Mouse (Mus musculus) telencephalon, adult 2 months (tissue): ENCODE results near the gene Plpp1.
A peak's percentile ranks its signal among the peaks of the same experiment; 100 is the strongest.

ENCODE experiments used
- DNase-seq: peaks from one replicate; pipeline ENCODE4 v3.0.0-alpha.2; 2011; ENCODE audit warnings: low read depth, low spot score

Plpp1 gene

DNA sequence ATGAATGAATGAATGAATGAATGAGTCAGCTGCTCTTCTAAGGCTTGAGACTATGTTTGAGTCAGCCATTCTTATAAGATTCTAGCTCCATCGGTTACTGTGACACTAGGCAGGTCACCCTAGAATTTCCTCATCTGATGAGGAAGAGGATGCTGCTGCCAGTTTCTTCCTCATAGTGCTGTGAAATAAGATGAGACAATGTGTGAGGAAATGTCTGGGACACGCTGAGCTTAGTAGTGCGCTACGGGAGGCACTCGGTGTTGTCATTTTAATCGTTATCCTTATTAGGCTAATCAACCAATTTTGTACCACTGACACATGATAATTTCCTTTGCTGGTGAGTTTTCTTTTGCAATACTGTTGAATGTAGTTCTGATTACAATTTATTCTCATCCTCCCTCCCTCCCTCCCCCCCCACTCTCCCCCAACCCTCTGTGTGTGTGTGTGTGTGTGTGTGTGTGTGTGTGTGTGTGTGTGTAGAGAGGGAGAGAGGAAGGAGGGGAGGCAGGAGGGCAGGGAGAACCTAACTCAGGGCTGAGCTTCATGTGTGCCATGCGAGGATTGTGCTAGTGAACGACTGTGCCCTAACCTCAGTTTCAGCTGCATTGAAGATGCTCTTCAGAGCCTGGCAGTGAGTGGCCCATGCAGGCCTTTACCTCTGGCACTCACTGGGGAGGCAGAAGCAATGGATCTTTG lies 11.3 kb downstream of the Plpp1 start:
- no peak for DNase-seq

DNA sequence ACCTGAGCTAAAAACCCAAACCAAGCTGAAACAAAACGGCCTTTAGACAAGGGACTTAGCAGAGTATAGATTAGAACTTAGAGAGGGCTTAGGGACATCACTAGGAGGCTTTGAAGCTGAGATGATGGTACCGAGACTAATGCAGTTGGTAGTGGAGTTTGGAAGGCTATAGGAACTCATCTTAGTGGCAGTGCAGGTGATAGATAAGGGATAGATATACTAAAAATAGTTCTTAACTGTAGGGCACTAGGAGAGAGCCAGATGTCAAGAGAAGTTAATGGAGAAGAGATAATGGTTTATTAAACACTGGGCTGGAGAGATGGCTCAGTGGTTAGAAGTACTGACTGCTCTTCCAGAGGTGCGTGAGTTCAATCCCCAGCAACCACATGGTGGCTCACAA lies 15.4 kb downstream of the Plpp1 start:
- DNase-seq = no peak

DNA sequence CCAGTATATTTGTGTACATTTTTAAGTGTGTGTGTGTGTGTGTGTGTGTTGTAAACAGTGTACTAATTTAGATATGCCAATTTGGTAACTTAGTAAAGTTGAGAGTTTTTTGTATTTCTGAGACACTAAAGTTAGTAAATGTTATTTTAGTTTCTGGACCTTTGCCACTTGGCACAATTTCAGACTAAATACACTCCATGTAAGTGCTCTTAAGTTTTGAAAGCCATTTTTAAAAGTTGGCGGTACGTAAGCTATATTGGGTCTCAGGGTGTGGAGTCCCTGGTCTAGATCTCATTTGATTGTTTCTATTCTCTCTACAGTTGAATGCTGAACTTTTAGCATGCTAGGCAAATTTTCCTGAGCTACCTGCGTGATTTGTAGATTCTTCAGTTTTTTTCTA lies 17.5 kb downstream of the Plpp1 start:
- DNase-seq = no peak

DNA sequence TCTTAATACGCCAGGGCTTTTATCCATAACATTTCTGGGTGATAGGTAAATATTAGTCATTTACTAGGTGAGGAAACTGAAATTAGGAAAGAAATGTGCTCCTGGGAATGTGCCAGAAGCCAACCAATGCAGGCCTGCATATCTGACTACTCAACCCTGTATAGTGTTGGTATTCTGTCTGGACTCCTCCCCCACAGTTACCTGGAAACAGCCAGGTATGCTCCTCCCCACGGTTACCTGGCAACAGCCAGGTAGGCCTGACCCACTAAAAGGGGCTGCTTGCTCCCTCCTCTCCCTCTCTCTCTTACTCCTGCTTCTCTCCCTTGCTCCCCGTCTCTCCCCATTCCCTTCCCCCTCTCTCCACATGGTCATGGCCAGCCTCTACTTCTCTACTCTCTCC lies 21.8 kb downstream of the Plpp1 start:
- DNase-seq = no peak

DNA sequence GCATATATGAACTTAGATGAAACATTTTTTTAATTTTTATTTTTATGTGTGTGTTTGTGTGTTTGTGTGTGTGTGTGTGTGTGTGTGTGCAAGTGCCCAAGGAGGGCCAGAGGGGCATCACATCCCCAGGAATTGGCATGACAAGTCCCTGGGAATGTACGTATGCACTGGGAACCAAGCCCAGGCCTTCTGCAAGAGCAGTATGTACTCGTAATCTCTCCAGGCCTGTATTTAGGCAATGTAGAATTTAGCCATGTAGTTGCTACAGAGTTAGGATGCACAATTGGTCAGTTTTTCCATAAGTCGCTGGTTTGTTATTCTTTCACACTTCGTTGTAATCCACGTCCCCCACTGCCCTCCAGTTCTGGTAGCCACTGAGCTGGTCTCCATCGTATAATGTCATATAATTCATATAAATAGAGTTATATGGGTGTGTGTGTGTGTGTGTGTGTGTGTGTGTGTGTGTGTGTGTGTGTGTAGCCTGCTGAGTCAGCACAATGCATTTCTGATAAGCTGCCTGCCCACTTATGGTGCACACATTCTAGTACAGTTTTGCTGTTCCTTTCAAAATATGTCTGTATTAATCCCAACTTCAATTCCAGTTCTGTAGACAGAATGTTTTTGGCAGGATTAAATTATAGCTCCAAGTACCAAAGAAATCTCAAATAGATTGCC lies 22.8 kb downstream of the Plpp1 start:
- no peak for DNase-seq

DNA sequence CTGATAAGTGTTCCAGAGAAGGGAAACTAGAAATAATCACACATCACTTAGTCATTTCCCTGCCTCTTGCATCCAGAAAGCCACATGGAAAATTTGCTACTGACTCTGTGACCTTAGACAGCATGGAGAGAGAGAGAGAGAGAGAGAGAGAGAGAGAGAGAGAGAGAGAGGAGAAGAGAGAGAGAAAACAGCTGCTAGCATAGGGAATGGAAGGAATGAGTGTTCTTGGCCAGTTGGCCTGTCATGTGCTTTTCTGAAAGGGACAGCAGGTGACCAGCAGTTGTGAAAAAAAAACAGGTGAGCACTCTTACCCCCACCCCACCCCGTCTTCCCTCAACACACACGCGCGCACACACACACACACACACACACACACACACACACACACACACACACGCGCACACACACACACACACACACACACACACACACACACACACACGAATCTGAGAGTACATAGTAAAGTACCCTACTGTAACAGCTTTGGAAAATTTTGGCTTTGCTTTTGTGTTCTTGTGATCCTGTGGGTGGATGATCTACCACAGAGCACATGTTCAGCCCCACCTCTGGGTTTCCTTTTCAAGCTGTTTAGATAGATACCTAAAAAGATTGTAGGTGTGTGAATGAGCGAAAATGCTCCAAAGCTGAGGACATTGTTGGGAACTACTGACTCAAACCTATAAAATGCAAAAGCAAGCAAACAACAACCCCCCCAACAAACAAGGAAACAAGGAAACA lies 23.5 kb downstream of the Plpp1 start:
- DNase-seq = no peak

DNA sequence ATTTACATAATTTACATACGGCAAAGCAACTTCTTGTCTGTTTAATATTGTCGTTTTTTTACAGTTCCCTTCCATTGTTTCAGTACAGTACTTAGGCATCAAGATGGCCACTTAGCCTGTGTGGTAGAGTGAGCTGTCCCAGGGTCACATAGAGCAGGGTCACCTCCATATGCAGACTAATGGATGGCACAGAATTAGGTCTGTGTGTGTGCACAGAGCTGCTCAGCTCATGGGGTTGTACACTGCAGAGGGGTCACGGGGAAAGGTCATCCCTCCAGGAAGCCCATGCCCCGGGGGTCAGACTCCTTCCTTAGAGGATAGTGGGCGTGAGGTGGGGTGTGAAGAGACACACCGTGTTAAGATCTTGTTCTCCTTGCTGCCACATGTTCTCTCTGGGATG lies 24.9 kb downstream of the Plpp1 start:
- no peak for DNase-seq

DNA sequence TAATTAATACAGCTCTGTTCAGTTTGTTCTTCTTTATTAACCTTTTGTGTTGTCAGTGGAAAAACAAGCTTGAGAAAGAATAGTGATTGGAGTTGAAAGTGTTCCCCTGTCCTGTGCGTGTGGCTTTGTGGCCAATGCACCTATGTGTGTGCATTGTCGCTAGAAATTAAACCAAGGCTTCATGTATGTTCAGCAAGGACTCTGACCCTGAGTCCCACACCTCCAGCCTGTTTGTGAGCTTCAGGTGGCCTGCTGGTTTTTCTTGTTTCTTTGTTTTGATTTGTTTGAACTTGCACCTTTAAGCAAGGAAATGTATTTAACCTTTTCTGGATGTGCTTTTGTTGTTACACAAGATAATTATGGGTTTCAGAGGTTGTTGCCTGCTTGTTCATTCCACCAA lies 29.0 kb downstream of the Plpp1 start:
- DNase-seq = no peak

DNA sequence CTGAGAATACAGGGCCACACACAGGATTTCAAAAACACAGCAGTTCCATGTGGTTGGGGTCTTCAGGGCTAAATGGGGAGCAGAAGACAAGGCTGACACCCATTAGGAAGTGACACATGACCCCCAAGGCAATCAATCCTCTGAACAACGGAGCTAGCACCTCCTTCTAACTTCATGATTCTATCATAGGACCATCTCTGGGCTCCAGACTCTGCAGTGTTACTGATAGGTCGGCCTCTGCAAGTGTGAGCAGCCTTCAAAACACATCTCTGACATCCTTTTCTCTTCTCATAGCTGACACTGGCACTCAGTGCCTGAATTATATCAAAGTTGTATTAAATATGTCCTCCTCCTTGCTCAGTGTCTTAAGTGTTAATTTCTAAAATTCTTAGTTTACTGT lies 32.0 kb downstream of the Plpp1 start:
- no peak for DNase-seq

DNA sequence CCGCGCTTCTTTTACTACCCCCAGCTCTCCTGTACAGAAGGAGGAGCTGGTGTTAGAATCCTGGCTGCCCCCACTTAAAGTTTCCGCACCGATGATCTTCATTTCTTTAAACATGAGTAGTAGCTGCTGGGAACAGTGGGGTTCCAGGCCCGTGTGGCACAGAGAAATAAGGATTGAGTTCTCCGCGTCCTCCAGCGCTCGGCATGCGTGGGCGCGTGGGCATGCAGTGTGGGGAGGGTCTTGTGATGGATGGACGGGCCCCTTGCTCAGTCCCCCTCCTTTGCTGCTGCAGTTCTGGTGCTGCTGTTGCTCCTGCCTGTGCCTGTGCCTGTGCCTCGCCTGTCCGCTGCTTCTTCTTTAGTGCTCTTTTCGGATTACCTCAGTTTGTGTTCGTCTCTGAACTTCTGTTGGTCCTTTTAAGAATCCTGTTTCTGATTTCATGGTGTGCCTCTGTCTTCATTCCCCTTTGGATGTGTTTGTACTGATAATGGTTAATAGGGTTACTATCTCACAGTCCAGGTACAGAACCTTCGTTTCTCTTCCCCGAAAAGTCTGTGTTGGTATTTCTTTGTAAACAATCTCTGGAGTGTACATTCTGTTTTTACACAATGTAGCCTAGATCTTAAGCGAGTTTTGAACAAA lies 32.8 kb downstream of the Plpp1 start:
- no peak for DNase-seq

DNA sequence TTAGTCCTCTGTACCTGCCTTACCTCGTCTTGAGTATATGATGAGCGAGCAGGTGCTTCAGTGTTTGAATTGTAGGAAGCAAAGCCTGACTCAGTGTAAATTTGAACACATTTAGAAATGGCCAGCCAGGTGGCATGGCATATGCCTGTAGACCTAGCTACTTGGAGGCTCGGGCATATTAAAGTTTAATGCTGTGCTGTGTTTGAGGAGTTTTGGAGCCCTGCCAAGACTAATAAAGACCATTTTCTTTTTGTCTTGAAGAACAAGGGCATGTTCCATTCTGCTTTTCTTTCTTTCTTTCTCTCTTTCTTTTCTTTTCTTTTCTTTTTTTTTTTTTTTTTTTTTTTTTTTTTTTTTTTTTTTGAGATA lies 33.3 kb downstream of the Plpp1 start:
- no peak for DNase-seq

DNA sequence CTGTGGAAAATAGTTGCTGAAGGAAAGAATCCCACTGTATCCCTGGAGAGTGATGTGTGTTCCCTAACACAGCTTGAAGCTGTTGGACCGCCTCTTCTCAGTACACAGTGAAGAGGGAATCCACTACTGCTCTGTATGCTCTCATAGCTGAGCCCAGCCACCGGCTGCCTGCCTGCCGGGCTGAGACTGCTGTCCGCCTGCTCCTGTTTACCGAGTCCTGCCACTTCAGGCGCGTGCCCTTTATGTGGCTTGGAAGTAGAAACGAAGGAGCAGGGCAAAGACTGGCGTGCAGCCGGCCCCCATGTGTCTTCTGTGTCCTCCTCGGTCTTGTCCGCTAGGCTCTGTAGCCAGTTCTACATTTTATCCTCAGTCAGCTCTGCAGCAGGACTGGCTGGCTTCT lies 34.5 kb downstream of the Plpp1 start:
- no peak for DNase-seq

DNA sequence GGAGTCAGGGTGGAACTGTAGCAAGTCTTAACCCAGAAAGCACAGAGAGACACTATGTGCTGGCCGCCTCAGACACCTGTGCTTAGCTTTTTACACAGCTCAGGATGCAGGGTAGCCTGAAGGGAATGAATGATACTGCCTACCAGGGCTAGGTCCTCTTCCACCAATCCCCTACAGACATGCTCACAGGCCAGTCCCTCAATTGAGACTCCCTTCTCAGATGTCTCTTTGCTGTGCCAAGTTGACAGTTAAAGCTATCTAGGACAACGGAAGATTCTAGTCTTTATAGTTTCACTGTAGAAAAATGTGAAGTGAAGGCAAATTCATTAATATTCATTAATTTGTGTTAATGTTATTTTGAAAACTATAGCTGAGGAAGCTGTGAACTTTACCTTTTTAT lies 36.4 kb downstream of the Plpp1 start:
- DNase-seq = no peak

DNA sequence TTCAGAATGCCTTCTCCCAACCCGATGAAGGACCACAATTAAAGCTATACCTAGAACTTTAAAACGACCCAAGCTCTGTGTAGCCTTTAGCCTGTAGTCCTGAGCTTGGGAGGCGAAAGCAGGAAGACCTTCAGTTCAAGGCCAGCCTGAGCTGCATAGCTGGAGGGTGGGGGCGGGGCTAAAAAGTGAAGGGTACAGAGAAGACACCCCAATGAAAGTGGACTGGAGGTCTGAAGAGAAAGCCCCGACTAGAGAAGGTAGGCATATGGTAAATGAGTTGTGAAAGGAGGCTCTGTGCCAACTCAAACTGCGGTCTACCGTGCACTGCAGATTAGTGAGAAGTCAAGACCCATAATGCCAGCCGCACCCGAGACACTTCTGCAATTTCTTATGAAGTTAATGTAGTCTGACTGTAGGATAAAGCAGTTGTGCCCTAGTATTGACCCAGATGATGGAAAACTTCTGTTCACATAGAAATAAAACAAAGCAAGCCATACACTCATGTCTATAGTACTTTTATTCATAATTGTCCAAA lies 37.1 kb downstream of the Plpp1 start:
- no peak for DNase-seq

DNA sequence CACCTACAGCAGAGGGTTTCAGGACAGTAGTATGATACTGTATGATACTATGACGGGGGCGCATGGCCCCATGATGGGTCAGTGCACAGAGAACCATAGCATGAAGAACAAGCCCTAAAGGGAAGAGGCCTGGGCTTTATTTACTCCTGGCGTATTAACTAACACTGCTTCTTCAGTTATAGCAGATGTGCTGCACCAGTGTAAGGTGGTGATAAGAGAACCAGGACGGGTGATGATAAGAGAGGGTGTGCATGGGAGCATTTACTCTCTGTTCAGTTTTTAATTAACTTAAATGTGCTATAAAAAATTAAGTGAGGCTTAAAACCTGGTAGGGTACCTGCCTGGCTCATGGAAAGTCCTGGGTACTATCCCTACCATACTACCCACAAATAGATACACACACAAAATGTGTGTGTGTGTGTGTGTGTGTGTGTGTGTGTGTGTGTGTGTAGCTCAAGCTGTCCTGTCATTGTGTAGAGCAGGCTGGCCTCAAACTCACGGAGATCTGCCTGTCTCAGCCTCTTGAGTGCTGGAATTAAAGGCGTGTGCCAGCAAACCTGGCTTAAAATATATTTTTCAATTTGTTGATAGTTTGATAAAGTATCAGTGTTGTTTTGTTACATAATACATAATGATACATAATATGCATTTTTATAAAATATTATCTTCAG lies 38.1 kb downstream of the Plpp1 start:
- no peak for DNase-seq

DNA sequence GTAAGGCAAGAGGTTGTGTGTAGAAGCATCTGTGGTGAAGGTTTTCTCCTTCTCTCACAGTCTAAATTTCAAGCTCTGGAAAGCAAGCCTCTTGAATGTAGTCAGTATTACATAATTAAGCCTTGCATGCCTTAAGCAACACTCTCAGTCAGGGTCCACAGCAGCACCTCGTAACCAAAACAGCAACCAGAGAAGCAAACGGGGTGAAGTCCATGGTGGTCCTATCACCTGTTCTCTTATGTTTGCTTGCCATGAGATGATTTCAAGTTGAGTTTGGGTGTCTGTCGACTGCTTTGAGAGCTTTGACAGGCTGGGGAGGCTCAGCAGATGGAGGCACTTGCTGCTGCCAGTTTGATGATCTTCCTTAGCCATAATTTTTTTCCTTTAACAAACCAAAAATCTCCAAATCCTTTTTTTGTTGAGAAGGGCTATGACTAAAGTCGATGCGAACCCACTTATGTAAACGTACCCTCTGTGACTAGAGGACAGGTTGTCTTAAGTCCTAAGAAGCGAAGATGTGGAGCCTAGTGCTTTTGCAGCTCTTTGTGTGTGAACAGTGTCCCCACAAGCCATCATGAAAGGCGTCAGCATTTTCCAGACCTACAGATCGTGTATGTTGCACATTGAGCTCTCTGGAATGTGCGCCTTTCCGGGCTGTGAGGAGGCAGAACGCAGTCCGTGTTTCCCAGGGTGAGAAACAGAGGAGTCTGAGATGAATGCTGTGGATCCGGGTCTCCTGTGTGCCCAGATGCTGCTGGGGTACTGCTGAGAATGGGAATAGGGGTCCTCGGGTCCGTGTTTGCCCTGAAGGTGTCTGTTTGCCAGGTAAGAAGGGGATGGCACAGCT lies 39.9 kb downstream of the Plpp1 start:
- DNase-seq = peak; percentile 41

DNA sequence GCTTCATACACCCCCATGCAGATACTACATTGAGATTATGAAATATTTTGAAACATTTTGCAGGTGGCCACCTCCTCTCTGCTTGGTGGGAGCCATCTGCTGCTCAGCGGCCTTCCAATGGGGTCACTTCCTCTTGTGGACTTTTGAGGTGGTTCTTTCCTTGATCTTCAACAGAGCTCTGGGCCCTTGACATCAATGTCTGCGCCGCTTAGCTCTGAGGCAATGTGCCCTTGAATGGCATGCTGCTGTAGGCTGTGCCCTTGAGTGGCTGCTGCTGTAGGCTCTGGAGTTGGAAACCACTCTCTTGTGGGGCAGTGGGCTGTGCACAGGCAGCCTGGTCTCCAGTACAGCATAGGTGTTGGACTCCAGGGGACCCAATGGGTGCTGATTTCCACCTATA lies 45.3 kb downstream of the Plpp1 start:
- DNase-seq = no peak

DNA sequence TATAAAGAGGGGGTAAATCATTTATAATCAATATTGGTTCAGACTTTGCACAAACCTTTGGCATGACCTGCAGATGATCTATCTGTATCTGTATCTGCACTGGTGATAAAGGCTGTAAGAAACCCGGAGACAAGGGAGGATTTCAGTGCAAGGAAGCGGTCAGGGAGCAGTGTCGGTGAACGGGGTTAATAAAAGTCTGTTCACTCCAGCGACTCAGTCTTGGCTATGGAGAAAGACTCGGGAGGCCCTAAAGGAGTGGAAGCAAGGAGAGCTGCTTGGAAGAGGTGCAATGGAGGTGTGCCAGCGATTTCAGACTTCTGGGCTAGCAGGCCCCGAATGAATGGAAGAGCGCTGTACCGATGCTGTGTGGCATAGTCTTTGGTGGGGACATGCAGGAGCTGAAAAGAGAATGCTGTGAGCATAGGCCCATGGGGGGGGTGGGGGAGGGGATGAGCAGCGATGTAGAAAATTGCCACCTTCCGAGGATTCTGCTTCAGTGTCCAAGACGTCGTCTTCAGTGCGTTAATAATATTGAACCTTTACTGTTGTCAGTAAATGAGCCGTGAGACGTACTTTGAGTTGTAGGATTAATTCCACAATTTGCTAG lies 53.2 kb downstream of the Plpp1 start:
- DNase-seq = no peak

DNA sequence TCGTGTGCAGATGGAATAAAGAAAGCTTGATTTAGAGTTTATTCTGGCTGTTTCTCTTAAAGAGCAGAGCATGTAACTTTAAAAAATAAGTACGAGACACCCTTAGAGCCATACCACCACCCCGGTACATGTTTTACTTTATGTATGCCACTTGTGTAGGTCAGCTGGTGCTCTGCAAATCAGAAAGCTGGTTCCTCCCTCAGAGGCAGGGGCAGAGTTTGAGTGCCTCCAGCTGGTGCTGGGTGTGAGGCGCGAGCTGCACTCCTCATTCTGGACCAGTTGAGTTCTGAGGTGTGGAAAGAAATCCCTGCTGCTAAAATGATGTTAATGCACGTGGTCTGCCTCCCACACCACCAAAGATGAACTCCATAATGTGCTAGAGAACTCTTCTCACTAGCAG lies 53.8 kb downstream of the Plpp1 start:
- DNase-seq = peak; percentile 17

DNA sequence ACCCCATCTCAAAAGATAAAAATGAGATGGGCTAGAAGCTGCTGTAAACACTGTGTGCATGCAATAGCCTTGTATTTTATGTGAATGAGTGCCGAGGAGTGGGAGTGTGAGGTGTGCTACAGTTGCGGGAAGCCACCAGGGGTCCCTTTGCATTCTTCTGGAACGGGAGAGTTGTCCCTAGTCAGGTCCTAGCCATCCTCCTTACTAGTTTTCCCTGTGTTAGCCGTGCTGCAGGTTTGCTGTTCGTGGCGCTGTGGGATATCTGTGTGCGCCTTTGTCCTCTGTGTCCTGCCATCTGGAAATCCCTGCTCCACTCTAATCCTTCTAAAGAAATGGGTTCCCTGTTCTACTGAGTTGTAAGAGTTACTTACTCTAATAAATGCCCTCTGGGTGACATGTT lies 57.3 kb downstream of the Plpp1 start:
- no peak for DNase-seq
